Mouse (Mus musculus) thymus, adult 2 months (tissue): ENCODE data around the gene Cux2.

ENCODE experiments used
- CTCF ChIP-seq: fragments of 200-500 bp; IDR thresholded peaks from 2 replicates; pipeline ENCODE4 v1.5.1; 2012; ENCODE audit warnings: mild to moderate bottlenecking, control low read depth, low read length, moderate library complexity, borderline replicate concordance; ENCODE audit not compliant: control insufficient read depth, poor library complexity, insufficient read depth; ENCODE audit errors: extremely low read depth
- POLR2A ChIP-seq: fragments of 200-500 bp; IDR thresholded peaks from 2 replicates; pipeline ENCODE4 v1.6.1; 2012; ENCODE audit warnings: mild to moderate bottlenecking, low read length, control low read depth, moderate library complexity; ENCODE audit not compliant: control insufficient read depth, poor library complexity, insufficient read depth; ENCODE audit errors: extremely low read depth

DNA sequence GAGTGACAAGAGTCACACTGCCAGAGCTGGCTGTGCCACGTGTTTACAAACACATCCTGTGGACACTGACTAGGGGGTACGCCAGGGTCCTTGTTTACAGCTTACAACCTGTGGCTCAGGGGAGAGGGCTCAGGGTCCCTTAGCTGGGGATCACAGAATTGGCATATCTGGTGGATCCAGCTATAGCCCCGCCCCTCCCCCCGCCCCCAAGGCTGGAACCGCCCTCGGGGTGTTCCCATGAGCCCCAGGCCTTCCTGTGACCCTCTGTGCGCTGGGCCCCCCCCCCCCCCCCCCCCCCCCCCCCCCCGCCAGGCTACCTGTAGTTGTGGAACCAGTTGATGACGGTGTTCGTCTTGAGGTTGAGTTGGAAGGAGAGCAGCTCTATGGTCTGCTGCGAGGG, 185.6 kb downstream of the Cux2 start:
- no peak for TF ChIP-seq CTCF
- no peak for TF ChIP-seq POLR2A
